Mouse (Mus musculus): Measurements from ENCODE around the gene Mast1.

Mast1 gene

DNA sequence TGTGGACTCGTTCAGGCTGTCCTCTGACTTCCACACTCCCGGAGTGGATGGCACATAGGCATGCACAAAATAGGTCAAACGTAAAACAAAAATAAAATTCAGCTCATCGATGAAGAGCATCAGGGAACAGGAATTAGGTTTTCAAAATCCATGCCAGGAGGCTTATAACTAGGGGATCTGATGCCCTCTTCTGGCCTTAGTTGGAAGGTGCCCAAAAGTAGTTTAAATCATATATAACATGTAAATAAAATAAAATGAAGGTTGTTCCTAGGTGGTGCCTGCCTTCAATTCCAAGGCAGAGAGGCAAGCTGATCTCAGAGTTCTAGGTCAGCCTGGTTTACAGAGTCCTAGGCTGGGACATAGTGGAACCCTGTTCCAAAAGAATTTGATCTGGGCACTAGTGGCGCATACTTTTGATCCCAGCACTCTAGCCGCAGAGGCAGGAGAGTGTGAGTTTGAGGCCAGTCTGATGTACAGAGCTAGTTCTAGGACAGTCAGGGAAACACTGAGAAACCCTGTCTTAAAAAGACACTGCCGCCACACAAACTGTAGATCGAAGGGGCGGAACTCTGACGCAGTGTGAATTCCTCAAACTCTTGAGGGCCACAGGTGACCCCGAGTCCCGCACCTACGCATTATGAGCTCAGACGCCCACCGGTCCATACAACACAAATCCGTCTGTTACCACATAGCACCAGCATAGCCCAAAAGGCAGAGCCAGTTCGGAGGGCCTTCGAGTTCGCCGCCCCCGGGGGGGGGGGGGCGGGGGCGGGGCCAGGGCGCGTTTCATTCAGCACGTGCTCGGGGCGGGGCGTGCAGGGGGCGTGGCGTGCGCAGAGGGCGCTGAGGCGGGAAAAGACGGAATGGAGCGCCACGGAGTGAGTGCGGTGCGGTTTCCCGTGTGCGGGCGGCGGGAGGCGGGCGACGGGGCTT lies 65.5 kb downstream of the Mast1 start, which contains the start of gene Syce2:
Gene Syce2 (plus strand): TSS at position 736 of the 933 bp plus-strand sequence.
- peak; percentile 56 for DNase-seq (ENCODE audit: low spot score)
